8 mouse cellular contexts compared by ENCODE assay signal in genomic region chr13:23585029-23585441, GRCm38 (mm10). TPM values are rescaled to one million over a fixed set of nuclear protein-coding genes. Genes with fewer than 3 reads are reported as not detected.
DNase-seq lines count a peak whose midpoint lies in the region; ATAC-seq and TF ChIP-seq lines count a peak whose summit lies in the region.

No protein-coding gene starts in this region.

- H3K4me1 ChIP-seq in embryonic facial prominence, embryonic 11.5 days (ENCODE audit: control insufficient read depth, insufficient read depth, low read length): no peaks in the 10 kb centered on the region; the same call in 1 of the 2 replicates
- peaks cover 4% of the 10 kb centered on the region for H3K4me1 ChIP-seq in heart, adult 2 months (ENCODE audit: control insufficient read depth, insufficient read depth, low read length)
- H3K4me1 ChIP-seq in liver, adult 2 months (ENCODE audit: control insufficient read depth, insufficient read depth, low read length): peaks cover 11% of the 10 kb centered on the region; the same call in 1 of the 2 replicates

- H3K36me3 ChIP-seq in embryonic facial prominence, embryonic 11.5 days (replicated peaks; ENCODE audit: control insufficient read depth, insufficient read depth, low read depth, low read length): no peaks in the 10 kb centered on the region
- H3K36me3 ChIP-seq in heart, adult 2 months (ENCODE audit: control insufficient read depth, insufficient read depth, low read length): peaks cover 4% of the 10 kb centered on the region; the same call in 1 of the 2 replicates
- no peaks in the 10 kb centered on the region for H3K36me3 ChIP-seq in liver, adult 2 months (ENCODE audit: control insufficient read depth, insufficient read depth, low read length)

- peak overlapping the region; percentile 76 for H3K9ac ChIP-seq in embryonic facial prominence, embryonic 11.5 days (replicated peaks; ENCODE audit: low read length)
- peak overlapping the region; percentile 73 for H3K9ac ChIP-seq in heart, adult 2 months (ENCODE audit: low read depth, low read length)
- H3K9ac ChIP-seq in liver, adult 2 months (ENCODE audit: low read depth, low read length): peak overlapping the region; percentile 54

- H3K27ac ChIP-seq in embryonic facial prominence, embryonic 11.5 days (replicated peaks; ENCODE audit: low read depth, low read length): peak overlapping the region; percentile 96
- H3K27ac ChIP-seq in heart, adult 2 months: peak overlapping the region; percentile 95
- peak overlapping the region; percentile 32 for H3K27ac ChIP-seq in liver, adult 2 months (replicated peaks; ENCODE audit: insufficient read depth, low read depth, low read length)

- TF ChIP-seq POLR2A in heart, adult 2 months (IDR thresholded peaks at IDR 0.05; ENCODE audit: insufficient read depth, low read depth, low read length): peak; percentile 57
- TF ChIP-seq POLR2A in liver, adult 2 months (IDR thresholded peaks at IDR 0.05; ENCODE audit: extremely low read depth, insufficient read depth, low read length): no peak

- WGBS in embryonic facial prominence, embryonic 11.5 days: under 1% methylated on average over 21 of the region's 21 CpGs
- under 1% methylated on average over 21 of the region's 21 CpGs for WGBS in heart, adult 2 months
- under 1% methylated on average over 21 of the region's 21 CpGs for WGBS in liver, adult 2 months

- H3K79me2 ChIP-seq in heart, adult 2 months (replicated peaks; ENCODE audit: control insufficient read depth, insufficient read depth, low read length): no peaks in the 10 kb centered on the region
- no peaks in the 10 kb centered on the region for H3K79me2 ChIP-seq in liver, adult 2 months (ENCODE audit: control insufficient read depth, insufficient read depth, low read length)

- H3K4me2 ChIP-seq in embryonic facial prominence, embryonic 11.5 days (ENCODE audit: low read depth, low read length): peak overlapping the region; percentile 72

- peak overlapping the region; percentile 42 for H3K4me3 ChIP-seq in embryonic facial prominence, embryonic 11.5 days (ENCODE audit: low read depth, low read length)
- H3K4me3 ChIP-seq in heart, adult 2 months: peak overlapping the region; percentile 67
- peak overlapping the region; percentile 43 for H3K4me3 ChIP-seq in liver, adult 2 months (ENCODE audit: insufficient read depth, low read depth, low read length)

- peak; percentile 49 to 60 for DNase-seq in cerebellum, adult 18-20 months
- DNase-seq in cerebellum, adult 8-10 months: no peak
- DNase-seq in embryonic facial prominence, embryonic 11.5 days (ENCODE audit: low spot score): peak; percentile 83
- peak; percentile 79 to 83 for DNase-seq in heart, adult 2 months
- peak; percentile 54 to 60 for DNase-seq in kidney, adult 8-10 months
- peak; percentile 62 for DNase-seq in liver, adult 2 months (ENCODE audit: extremely low read depth, low read depth, low spot score)
- peak; percentile 81 to 91 for DNase-seq in spleen, postnatal 4 days (ENCODE audit: low spot score in 2 of 2)

- TF ChIP-seq EP300 in heart, adult 2 months (IDR thresholded peaks at IDR 0.05; ENCODE audit: insufficient read depth, low read depth, low read length): no peak

- H3K27me3 ChIP-seq in embryonic facial prominence, embryonic 11.5 days (ENCODE audit: control insufficient read depth, insufficient read depth, low read length): no peaks in the 10 kb centered on the region
- H3K27me3 ChIP-seq in heart, adult 2 months (ENCODE audit: control insufficient read depth, insufficient read depth, low read length): no peaks in the 10 kb centered on the region
- no peaks in the 10 kb centered on the region for H3K27me3 ChIP-seq in liver, adult 2 months (ENCODE audit: control insufficient read depth, insufficient read depth, low read length)

- intact Hi-C loops in heart, adult 2 months (cut with DNase I): loop anchor here (2.0 to 10.0 kb wide), 4 partner anchors 54 to 1870 kb away; partner anchors contain the start of genes Hist1h1b, Hist1h2ai, Hist1h2an and Hist1h2bc

- H3K9me3 ChIP-seq in embryonic facial prominence, embryonic 11.5 days (replicated peaks; ENCODE audit: control insufficient read depth, low read length): no peaks in the 10 kb centered on the region

- no peak for ATAC-seq in embryonic facial prominence, embryonic 11.5 days (replicated peaks; ENCODE audit: insufficient number of reproducible peaks, low FRiP score, low TSS enrichment, low read depth)
- peak; percentile 64 for ATAC-seq in monocyte, adult 5-6 weeks (replicated peaks; ENCODE audit: insufficient number of reproducible peaks, low FRiP score, low TSS enrichment, poor library complexity, severe bottlenecking)

- TF ChIP-seq CTCF in heart, adult 2 months (IDR thresholded peaks at IDR 0.05): no peak
- TF ChIP-seq CTCF in liver, adult 2 months (IDR thresholded peaks at IDR 0.05; ENCODE audit: low read depth, low read length): no peak

RNA-seq across cellular contexts. Expression of gene Hist1h4d, which starts 3.6 kb away (rescaled TPM):
- polyA plus RNA-seq in embryonic facial prominence, embryonic 11.5 days (2014; fragmentation: Nextera tagmentation; extraction: Ambion mirVana): 115 and 122 TPM in 2 replicates
- total RNA-seq in heart, adult 2 months (2021): 10 to 100 TPM; 47.3 to 51.7 TPM
- 1.7 and 2.5 TPM in 2 replicates for polyA plus RNA-seq in heart, adult 2 months (2012; rRNA removed)
- total RNA-seq in liver, adult 2 months (2014; rRNA removed): 162 and 174 TPM in 2 replicates
- 2.1 and 2.8 TPM in 2 replicates for polyA plus RNA-seq in liver, adult 2 months (2012; rRNA removed)
- 78.9 to 170 TPM (median 90.0 TPM) in 3 replicates for total RNA-seq in monocyte, adult 5-6 weeks (2017)

RNA-seq across cellular contexts. Expression of gene Hist1h3d, which starts 9.5 kb away (rescaled TPM):
- polyA plus RNA-seq in embryonic facial prominence, embryonic 11.5 days (2014; fragmentation: Nextera tagmentation; extraction: Ambion mirVana): 10.2 and 11.3 TPM in 2 replicates
- 1 to 10 TPM; 1.5 to 2.3 TPM for total RNA-seq in heart, adult 2 months (2021)
- polyA plus RNA-seq in heart, adult 2 months (2012; rRNA removed): 1.1 and 1.6 TPM in 2 replicates
- 3.4 and 5.9 TPM in 2 replicates for total RNA-seq in liver, adult 2 months (2014; rRNA removed)
- 0.48 and 0.87 TPM in 2 replicates for polyA plus RNA-seq in liver, adult 2 months (2012; rRNA removed)
- total RNA-seq in monocyte, adult 5-6 weeks (2017): 1.5 to 3.3 TPM (median 2.1 TPM) in 3 replicates

RNA-seq across cellular contexts. Expression of gene Hist1h2ad, which starts 10.9 kb away (rescaled TPM):
- polyA plus RNA-seq in embryonic facial prominence, embryonic 11.5 days (2014; fragmentation: Nextera tagmentation; extraction: Ambion mirVana): 2.1 and 3.8 TPM in 2 replicates
- total RNA-seq in heart, adult 2 months (2021): 1 to 10 TPM; 1.4 to 2.8 TPM
- 0.61 TPM in 1 of 2 replicates, not detected in the other for polyA plus RNA-seq in heart, adult 2 months (2012; rRNA removed)
- total RNA-seq in liver, adult 2 months (2014; rRNA removed): 5.4 and 11.5 TPM in 2 replicates
- 1.1 TPM in 1 of 2 replicates, not detected in the other for polyA plus RNA-seq in liver, adult 2 months (2012; rRNA removed)
- total RNA-seq in monocyte, adult 5-6 weeks (2017): 1.5 to 92.8 TPM (median 16.7 TPM) in 3 replicates

RNA-seq across cellular contexts. Expression of gene Hist1h2bf, which starts 11.0 kb away (rescaled TPM):
- polyA plus RNA-seq in embryonic facial prominence, embryonic 11.5 days (2014; fragmentation: Nextera tagmentation; extraction: Ambion mirVana): 4.1 and 4.9 TPM in 2 replicates
- total RNA-seq in heart, adult 2 months (2021): 1 to 10 TPM; 5.2 to 8.4 TPM
- polyA plus RNA-seq in heart, adult 2 months (2012; rRNA removed): 1.00 TPM in 1 of 2 replicates, not detected in the other
- 4.6 and 5.4 TPM in 2 replicates for total RNA-seq in liver, adult 2 months (2014; rRNA removed)
- polyA plus RNA-seq in liver, adult 2 months (2012; rRNA removed): 0.39 TPM in 1 of 2 replicates, not detected in the other
- 19.2 to 51.4 TPM (median 45.4 TPM) in 3 replicates for total RNA-seq in monocyte, adult 5-6 weeks (2017)

RNA-seq across cellular contexts. Expression of gene Hist1h2bg, which starts 13.8 kb away (rescaled TPM):
- polyA plus RNA-seq in embryonic facial prominence, embryonic 11.5 days (2014; fragmentation: Nextera tagmentation; extraction: Ambion mirVana): 8.4 and 8.6 TPM in 2 replicates
- 10 to 100 TPM; 16.4 to 19.5 TPM for total RNA-seq in heart, adult 2 months (2021)
- 3.3 TPM in 2 replicates for polyA plus RNA-seq in heart, adult 2 months (2012; rRNA removed)
- 37.2 and 44.6 TPM in 2 replicates for total RNA-seq in liver, adult 2 months (2014; rRNA removed)
- polyA plus RNA-seq in liver, adult 2 months (2012; rRNA removed): 4.0 and 4.4 TPM in 2 replicates
- 86.4 to 193 TPM (median 86.9 TPM) in 3 replicates for total RNA-seq in monocyte, adult 5-6 weeks (2017)

Comparison
In these comparisons a context has a peak if more than half of its experiments do, and no peak if none do; other contexts are left out.
1. H3K27ac ChIP-seq: peak in every context shown above with its lines; median percentile 96 in embryonic facial prominence, embryonic 11.5 days; 95 in heart, adult 2 months; 32 in liver, adult 2 months.